Mouse (Mus musculus) embryonic stem cell, embryonic (primary cell): Measurements from ENCODE around the gene Eef2kmt.
"Not testable (repeated sequence)": the region's sequence is repeated elsewhere in the genome, so short reads cannot be mapped to it uniquely, and the experiment has no call there.

Experiments used
- CTCF ChIA-PET, 4 experiments: fragments of 300-600 bp in 2 of 4; fragments of 350-600 bp in 2 of 4; sonication (Branson Sonifier 250); formaldehyde crosslinking; loops; one replicate each; lab custom pipeline; 2022; ENCODE audit warnings: inconsistent platforms in 2 of 4; lab: Charles Lee
- POLR2A ChIA-PET, 4 experiments: fragments of 300-600 bp in 2 of 4; fragments of 350-600 bp in 2 of 4; sonication (Branson Sonifier 250); formaldehyde crosslinking; loops; one replicate each; lab custom pipeline; 2022; ENCODE audit warnings: antibody characterized with exemption in 4 of 4, inconsistent platforms in 1 of 4; lab: Charles Lee

The Eef2kmt gene

GRCm38 (mm10) chr16:5242882-5243281, 12.9 kb downstream of the Eef2kmt start:
- ChIA-PET CTCF (interaction anchor here in 3 of 4 experiments (0.7 to 5.3 kb wide), 4 partner anchors 9 to 168 kb away, joined by 3 to 66 read pairs (median 24); partner anchors contain the start of genes Eef2kmt (in 2 of the 3) and Alg1 (in 1 of the 3)), POLR2A (interaction anchor here (0.8 to 16.3 kb wide), 10 partner anchors 9 to 362 kb away, joined by 3 to 188 read pairs (median 9); partner anchors contain the start of genes Eef2kmt (in 3 of the 4), Alg1 (in 2 of the 4) and Nagpa (in 1 of the 4))

- ChIA-PET POLR2A (interaction anchor here (1.2 to 16.3 kb wide), 10 partner anchors 8 to 362 kb away, joined by 3 to 188 read pairs (median 9); partner anchors contain the start of genes Eef2kmt (in 3 of the 4), Alg1 (in 2 of the 4) and Nagpa (in 1 of the 4)), CTCF (interaction anchor here in 2 of 4 experiments (0.7 to 5.3 kb wide), 3 partner anchors 11 to 355 kb away, joined by 5 to 66 read pairs (median 34); partner anchors contain the start of gene Eef2kmt (in 2 of the 2))
These were observed 13.4 kb downstream of the Eef2kmt start for GRCm38 (mm10) chr16:5242355-5242754.

GRCm38 (mm10) chr16:5233418-5234313, 22.1 kb downstream of the Eef2kmt start, which contains the start of gene Alg1:
Alg1 (plus strand) TSS chr16:5233621.
- CTCF ChIA-PET: interaction anchor here in 2 of 4 experiments (3.1 to 4.0 kb wide), 2 partner anchors 10 to 11 kb away, joined by 10 to 14 read pairs; no protein-coding TSS in a partner anchor
- POLR2A ChIA-PET: interaction anchor here in 3 of 4 experiments (0.5 to 16.3 kb wide), 12 partner anchors 9 to 319 kb away, joined by 3 to 188 read pairs (median 4); partner anchors contain the start of genes Eef2kmt (in 2 of the 3) and Nagpa (in 1 of the 3)

- CTCF ChIA-PET: interaction anchor here in 3 of 4 experiments (0.6 to 4.0 kb wide), 4 partner anchors 11 to 193 kb away, joined by 3 to 14 read pairs (median 6); no protein-coding TSS in a partner anchor
- POLR2A ChIA-PET: interaction anchor here in 2 of 4 experiments (0.9 to 16.3 kb wide), 7 partner anchors 10 to 29 kb away, joined by 3 to 188 read pairs (median 9); partner anchors contain the start of genes Eef2kmt (in 2 of the 2) and Nagpa (in 1 of the 2)
These were observed 22.8 kb downstream of the Eef2kmt start for GRCm38 (mm10) chr16:5232982-5233381.

- CTCF ChIA-PET: interaction anchor here in 1 of 4 experiments (1.2 kb wide), 1 partner anchor 17 kb away, joined by 3 read pairs; no protein-coding TSS in a partner anchor
These were observed 27.7 kb downstream of the Eef2kmt start for GRCm38 (mm10) chr16:5228103-5228502.

GRCm38 (mm10) chr16:5227501-5227900, 28.3 kb downstream of the Eef2kmt start:
- POLR2A ChIA-PET, CTCF ChIA-PET: not testable (repeated sequence)

More at GRCm38 (mm10) chr16:5228103-5228502, 27.7 kb downstream of the Eef2kmt start:
- POLR2A ChIA-PET: interaction anchor here in 1 of 4 experiments (0.9 kb wide), 1 partner anchor 28 kb away, joined by 3 read pairs; no protein-coding TSS in a partner anchor

- CTCF ChIA-PET, POLR2A ChIA-PET: not testable (repeated sequence)
These were observed 29.2 kb downstream of the Eef2kmt start for GRCm38 (mm10) chr16:5226534-5226933.

GRCm38 (mm10) chr16:5222140-5222539, 33.6 kb downstream of the Eef2kmt start, which contains the start of gene AU021092:
AU021092 (minus strand) TSS chr16:5222299.
- ChIA-PET CTCF (interaction anchor here in 1 of 4 experiments (0.6 kb wide), 1 partner anchor 89 kb away, joined by 4 read pairs; no protein-coding TSS in a partner anchor), POLR2A (interaction anchor here in 2 of 4 experiments (0.6 to 1.0 kb wide), 2 partner anchors 13 to 1114 kb away, joined by 3 to 4 read pairs; no protein-coding TSS in a partner anchor)

- POLR2A ChIA-PET: interaction anchor here in 1 of 4 experiments (0.8 kb wide), 1 partner anchor 11 kb away, joined by 3 read pairs; no protein-coding TSS in a partner anchor
These were observed 34.4 kb downstream of the Eef2kmt start for GRCm38 (mm10) chr16:5221403-5221802.

GRCm38 (mm10) chr16:5217341-5218133, 38.2 kb downstream of the Eef2kmt start:
- POLR2A ChIA-PET: interaction anchor here in 1 of 4 experiments (1.0 kb wide), 1 partner anchor 16 kb away, joined by 3 read pairs; no protein-coding TSS in a partner anchor
- CTCF ChIA-PET: interaction anchor here in 2 of 4 experiments (0.7 to 1.0 kb wide), 2 partner anchors 27 to 156 kb away, joined by 3 to 4 read pairs; no protein-coding TSS in a partner anchor

More at GRCm38 (mm10) chr16:5221403-5221802, 34.4 kb downstream of the Eef2kmt start:
- CTCF ChIA-PET: no interaction called here

- CTCF ChIA-PET: interaction anchor here in 2 of 4 experiments (0.6 kb wide), 2 partner anchors 499 to 558 kb away, joined by 3 to 5 read pairs; no protein-coding TSS in a partner anchor
- POLR2A ChIA-PET: interaction anchor here in 3 of 4 experiments (1.1 to 1.8 kb wide), 4 partner anchors 13 to 28 kb away, joined by 3 to 6 read pairs (median 4); partner anchors contain the start of gene Nagpa (in 1 of the 3)
These were observed 39.1 kb downstream of the Eef2kmt start for GRCm38 (mm10) chr16:5216686-5217085.

GRCm38 (mm10) chr16:5214126-5214525, 41.7 kb downstream of the Eef2kmt start:
- POLR2A ChIA-PET: interaction anchor here in 1 of 4 experiments (1.9 kb wide), 1 partner anchor 9 kb away, joined by 11 read pairs; the partner anchor contains the start of gene Nagpa
- CTCF ChIA-PET: interaction anchor here in 1 of 4 experiments (0.9 kb wide), 1 partner anchor 30 kb away, joined by 3 read pairs; no protein-coding TSS in a partner anchor

GRCm38 (mm10) chr16:5212150-5212549, 43.6 kb downstream of the Eef2kmt start:
- ChIA-PET POLR2A (interaction anchor here in 1 of 4 experiments (0.8 kb wide), 1 partner anchor 9 kb away, joined by 3 read pairs; the partner anchor contains the start of gene Nagpa), CTCF (interaction anchor here in 1 of 4 experiments (0.5 to 1.0 kb wide), 2 partner anchors 262 to 911 kb away, joined by 3 to 8 read pairs; no protein-coding TSS in a partner anchor)

GRCm38 (mm10) chr16:5210365-5210764, 45.4 kb downstream of the Eef2kmt start:
- POLR2A ChIA-PET: no interaction called here
- CTCF ChIA-PET: no interaction called here

GRCm38 (mm10) chr16:5206051-5206450, 49.7 kb downstream of the Eef2kmt start:
- POLR2A ChIA-PET: interaction anchor here in 2 of 4 experiments (1.1 to 3.3 kb wide), 6 partner anchors 8 to 265 kb away, joined by 3 to 11 read pairs (median 4); no protein-coding TSS in a partner anchor
- CTCF ChIA-PET: no interaction called here

- ChIA-PET CTCF (interaction anchor here in 1 of 4 experiments (0.6 kb wide), 1 partner anchor 325 kb away, joined by 5 read pairs; the partner anchor contains the start of gene Ubald1), POLR2A (interaction anchor here in 2 of 4 experiments (1.2 to 6.1 kb wide), 6 partner anchors 8 to 266 kb away, joined by 3 to 31 read pairs (median 4); no protein-coding TSS in a partner anchor)
These were observed 50.3 kb downstream of the Eef2kmt start for GRCm38 (mm10) chr16:5205431-5205970.
